Mouse (Mus musculus) common myeloid progenitor, adult 5-6 weeks (primary cell): Measurements from ENCODE around the gene Chchd6. TPM values are rescaled to one million over a fixed set of nuclear protein-coding genes. Genes with fewer than 3 reads are reported as not detected.

Source experiments
- ATAC-seq: replicated peaks from 2 replicates; pipeline ENCODE4 v1.8.0; 2016; ENCODE audit warnings: low read depth, mild to moderate bottlenecking, moderate TSS enrichment, inconsistent platforms; ENCODE audit not compliant: poor library complexity, severe bottlenecking
- total RNA-seq: library from RNA; stranded (forward); fragments of 200-1000, 187-1606 nt; gene quantifications from 2 replicates; pipeline ENCODE4 v1.2.3, GENCODE M21; 2017

Chchd6 gene
- total RNA-seq, 1 experiment from 2014 or later: 16.5 TPM

DNA sequence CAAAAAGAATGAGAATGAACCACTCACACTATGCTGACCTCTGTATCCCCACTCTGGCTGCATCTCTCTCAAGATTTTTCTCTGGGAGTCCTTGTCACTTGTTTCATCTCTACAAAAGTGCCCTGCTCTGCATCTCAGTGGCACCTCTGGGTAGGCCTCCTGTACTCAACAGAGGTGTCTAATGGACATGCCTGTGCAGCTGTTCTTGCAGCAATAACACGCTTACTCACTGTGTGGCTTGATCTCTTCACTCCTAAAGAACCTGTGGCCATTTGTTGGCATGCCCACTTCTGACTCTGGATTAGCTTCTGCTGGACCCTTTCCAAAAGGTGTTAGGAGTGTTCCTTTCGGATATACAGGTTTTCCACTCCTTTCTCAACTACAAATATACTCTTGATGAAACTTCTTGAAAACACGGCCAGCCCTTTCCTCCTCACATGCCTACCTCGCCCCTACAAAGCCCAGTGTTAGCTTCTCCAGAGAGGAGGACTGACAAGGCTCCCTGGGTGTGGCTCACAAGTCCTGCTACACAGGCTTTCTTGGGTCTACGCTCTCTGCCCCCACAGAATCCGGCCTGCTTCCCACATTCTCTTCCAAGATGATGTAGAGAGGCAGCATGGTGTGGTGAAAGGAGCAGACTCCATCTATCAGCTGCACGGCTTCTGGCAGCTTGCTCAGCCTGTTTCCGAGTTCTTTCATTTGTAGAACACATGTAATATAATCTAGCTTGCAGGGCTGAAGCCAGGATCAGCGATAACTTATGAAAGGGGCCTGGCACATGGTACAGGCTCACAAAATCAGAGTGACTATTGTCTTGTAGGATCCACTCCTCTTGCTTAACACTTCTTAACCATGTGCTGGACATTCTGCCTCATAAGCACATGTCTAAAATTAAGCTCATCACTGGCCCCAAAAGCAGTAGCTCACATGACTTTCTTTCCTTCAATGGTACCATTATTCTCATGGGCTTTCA, 133.9 kb downstream of the Chchd6 start:
- no peak for ATAC-seq

DNA sequence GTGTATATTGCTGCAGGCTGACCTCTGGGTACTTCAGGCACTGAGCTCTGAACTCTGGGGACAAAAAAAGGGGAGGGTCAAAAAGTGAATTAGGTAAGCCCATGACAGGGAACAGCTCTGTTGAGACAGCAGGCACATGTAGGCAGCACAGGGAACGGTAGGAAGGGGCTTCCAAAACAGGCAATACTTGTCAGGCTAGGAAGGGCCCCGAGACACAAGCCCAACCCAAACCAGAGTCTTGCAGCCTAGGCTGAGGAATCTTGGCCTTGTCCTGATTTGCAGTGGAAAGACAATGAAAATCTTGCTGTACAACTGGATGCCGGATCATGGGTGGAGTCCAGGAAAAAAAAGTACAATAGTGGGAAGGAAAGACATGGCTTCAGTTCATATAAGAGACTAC, 135.8 kb downstream of the Chchd6 start:
- ATAC-seq: no peak

DNA sequence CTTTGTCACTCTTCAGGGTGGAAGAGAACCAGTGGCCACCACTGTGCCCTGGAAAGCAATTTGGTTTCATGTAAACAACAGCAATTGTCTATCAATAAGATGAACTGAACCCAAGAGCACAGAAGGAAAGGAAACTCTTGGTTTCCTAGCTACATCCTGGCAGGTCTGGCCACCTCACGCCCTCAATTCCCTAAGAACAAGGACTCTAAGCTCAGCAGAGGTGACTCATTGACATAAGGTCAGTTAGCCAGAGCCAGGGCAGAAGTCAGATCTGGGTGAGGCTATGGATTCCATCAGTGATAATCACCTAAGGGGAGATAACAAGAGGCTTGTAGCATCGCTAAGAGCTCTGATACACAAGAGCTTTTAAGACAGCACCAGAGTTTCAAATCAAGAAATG, 137.9 kb downstream of the Chchd6 start:
- no peak for ATAC-seq

- ATAC-seq: no peak
Observed at GRCm38 (mm10) chr6:89456409-89456961, 139.0 kb downstream of the Chchd6 start.

- ATAC-seq: peak; percentile 93
Observed at GRCm38 (mm10) chr6:89455523-89456000, 139.9 kb downstream of the Chchd6 start.

DNA sequence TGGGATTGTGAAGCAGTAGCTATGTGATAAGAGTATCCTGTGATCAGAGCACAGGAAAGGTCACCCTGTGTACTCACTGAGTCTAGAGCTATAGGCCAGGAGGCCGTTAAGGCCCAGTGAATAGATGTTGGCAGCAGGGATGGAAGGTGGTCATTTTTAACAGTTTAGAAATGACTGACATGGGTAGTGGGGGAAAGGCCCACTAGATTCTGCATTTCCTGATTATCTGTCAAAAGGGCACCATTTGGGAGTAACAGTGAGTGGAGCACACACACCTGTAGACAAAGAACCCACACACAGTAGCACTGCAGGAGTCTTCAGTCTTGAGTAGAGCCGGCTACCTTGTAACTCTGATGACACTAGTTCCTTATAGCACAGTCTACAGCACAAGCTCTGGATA, 141.0 kb downstream of the Chchd6 start:
- no peak for ATAC-seq

GRCm38 (mm10) chr6:89452976-89453674, 142.3 kb downstream of the Chchd6 start:
- ATAC-seq: no peak

DNA sequence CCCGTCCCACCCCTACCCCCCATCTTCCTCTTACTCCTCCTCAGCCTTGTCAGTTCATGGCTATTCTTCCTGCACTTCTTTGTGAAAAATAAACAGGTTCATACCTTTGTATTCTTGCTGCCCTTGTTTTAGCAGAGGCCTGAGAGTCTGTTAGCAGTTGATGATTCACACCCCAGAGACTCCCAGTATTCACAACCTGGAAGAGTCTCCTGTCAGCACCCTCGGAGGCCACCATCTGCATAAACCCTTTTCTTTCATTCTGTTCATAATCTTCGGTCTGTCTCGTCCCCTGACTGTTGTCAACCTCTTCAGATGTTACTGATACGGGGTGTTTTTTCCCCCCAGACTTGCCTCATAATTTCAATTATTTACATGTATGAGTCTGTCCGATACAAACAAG, 143.1 kb downstream of the Chchd6 start:
- no peak for ATAC-seq

- ATAC-seq: peak; percentile 74
Observed at GRCm38 (mm10) chr6:89448736-89449135, 146.7 kb downstream of the Chchd6 start.

- no peak for ATAC-seq
Observed at GRCm38 (mm10) chr6:89440671-89441070, 154.8 kb downstream of the Chchd6 start.

- ATAC-seq: 0 out of 2 replicates have a peak, but pooled peaks have one; percentile 39
Observed at GRCm38 (mm10) chr6:89431920-89432482, 163.5 kb downstream of the Chchd6 start.

GRCm38 (mm10) chr6:89430749-89431148, 164.7 kb downstream of the Chchd6 start:
- ATAC-seq: no peak

DNA sequence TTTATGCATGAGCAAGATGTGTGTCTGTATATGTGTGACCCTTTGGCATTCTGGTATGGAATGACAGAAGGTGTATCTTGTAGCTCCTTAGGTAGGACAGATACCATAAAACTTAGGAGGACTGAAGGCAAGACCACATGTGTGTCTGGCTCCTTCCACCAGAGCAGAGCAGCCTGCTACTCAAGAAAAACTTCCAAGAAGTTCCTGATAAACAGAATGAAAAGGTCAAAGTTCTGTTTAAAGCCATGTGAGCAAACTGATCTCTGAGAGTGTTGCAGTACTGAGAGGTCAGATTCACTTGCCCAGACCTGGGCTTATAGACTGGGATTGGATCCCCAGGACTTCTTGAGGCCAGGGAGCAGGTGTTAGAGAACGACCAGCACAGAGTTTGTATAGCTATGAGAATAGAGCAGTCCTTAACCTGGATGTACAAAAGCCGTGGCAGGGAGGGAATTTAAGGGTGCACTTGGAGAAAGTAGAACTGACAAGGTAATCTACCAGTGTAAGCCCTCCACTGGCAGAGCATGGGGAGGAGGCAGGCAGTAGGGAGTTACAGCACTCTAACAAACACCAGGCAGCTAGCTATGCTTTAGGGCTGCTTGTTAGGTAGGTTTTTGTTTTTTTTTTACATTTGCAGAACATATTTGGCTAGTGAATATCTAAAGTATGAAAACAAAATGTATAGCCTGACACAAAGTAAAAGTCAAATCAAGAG, 166.6 kb downstream of the Chchd6 start:
- no peak for ATAC-seq

GRCm38 (mm10) chr6:89424461-89424860, 171.0 kb downstream of the Chchd6 start:
- ATAC-seq: no peak

GRCm38 (mm10) chr6:89422621-89423020, 172.8 kb downstream of the Chchd6 start:
- ATAC-seq: no peak

DNA sequence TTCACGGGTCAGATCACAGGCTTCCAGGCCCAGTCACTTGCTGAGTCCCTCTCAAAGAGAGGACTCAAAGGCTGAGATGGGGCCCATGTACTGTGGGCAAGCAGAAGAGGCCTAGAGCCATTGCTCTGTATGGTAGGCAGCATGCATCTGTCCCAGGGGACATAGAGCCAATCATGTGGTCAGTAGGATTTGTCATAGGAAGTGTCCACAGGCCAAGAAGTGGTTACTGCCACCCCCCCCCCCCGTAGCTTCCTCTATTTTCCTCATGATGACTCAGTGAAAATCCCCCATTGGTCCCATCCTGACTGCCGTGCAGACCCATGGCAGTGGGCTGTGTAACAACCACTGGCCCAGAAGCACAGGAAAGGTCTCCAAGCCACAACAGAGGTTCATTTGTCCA, 173.5 kb downstream of the Chchd6 start:
- peak; percentile 83 for ATAC-seq

DNA sequence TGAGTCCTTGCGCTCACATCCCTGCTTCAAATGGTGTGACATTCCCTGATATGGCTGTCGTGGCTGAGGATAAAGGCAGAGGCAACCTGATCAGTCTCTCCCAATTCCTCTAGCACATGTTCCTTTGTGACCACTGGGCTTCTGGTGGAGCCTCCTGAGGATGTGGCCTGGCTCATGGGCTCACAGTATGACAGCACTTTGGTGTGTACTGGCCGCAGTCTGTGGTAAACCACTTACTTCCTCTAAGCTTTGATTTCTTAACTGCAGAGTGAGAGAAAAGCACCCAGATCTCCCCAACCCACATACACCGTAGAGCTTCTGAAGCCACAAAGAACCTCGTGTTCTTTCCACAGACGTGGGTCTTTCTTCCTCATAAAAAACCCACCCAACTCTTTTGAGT, 173.9 kb downstream of the Chchd6 start:
- peak; percentile 93 for ATAC-seq

DNA sequence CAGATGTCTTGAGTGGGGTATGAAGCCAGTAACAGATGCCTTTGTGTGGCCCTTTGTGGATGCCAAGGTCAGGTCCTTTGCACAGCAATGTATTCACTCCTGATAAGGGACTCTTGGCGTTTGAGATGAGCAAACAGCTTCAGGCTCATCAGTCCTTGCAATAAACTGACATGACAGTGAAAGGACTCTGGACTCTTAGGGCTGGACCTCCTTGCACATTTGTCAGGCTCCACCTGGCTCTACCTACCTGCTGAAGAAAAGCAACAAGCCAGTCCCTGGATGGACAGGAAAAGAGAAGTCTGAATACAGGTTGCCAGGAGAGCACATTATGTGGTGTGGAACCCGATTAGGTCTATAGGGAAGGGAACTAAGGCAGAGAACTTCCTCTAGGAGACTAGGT, 174.7 kb downstream of the Chchd6 start:
- no peak for ATAC-seq

DNA sequence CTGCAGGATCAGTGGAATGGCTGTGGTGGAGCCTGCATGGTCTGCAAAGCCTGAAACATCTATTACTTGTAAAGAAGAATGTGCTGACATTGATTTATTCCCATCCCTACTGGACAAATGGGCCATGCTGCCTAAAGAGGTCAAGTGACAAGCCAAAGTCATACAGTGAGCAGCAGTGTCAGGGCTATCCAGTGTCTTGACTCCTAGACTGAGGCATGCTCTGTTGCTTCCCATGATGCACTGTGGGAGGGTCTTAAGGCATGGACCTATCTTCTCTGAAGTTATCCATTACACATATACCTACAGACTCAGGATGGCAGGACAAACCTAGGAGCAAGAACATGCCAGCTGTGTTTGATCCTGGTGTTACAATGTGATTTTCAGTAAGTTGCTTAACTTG, 175.3 kb downstream of the Chchd6 start:
- no peak for ATAC-seq
